Mouse (Mus musculus) hindbrain, postnatal 0 days (tissue): Measurements from ENCODE around the gene 2410004B18Rik. TPM values are rescaled to one million over a fixed set of nuclear protein-coding genes. Genes with fewer than 3 reads are reported as not detected.
A peak's percentile ranks its signal among the peaks of the same experiment; 100 is the strongest.

ENCODE experiments used
- ATAC-seq: fragments of 200-750 bp; cut with Nextera tagmentation; 2 replicates; pipeline ENCODE4 v1.8.0; 2017; ENCODE audit warnings: mild to moderate bottlenecking, moderate TSS enrichment, moderate library complexity
- DNase-seq: peaks from one replicate; pipeline ENCODE4 v3.0.0-alpha.2; 2015; ENCODE audit warnings: low spot score
- H3K27ac ChIP-seq: fragments of 300-500 bp; sonication (generic); 2 replicates; pipeline ENCODE4 v1.5.1; 2014; ENCODE audit warnings: mild to moderate bottlenecking
- H3K27me3 ChIP-seq: fragments of 300-500 bp; sonication (generic); 2 replicates; pipeline ENCODE4 v1.6.1; 2014; ENCODE audit warnings: low read length, mixed read lengths; ENCODE audit not compliant: insufficient read depth
- H3K36me3 ChIP-seq: fragments of 300-500 bp; sonication (generic); 2 replicates; pipeline ENCODE4 v1.6.1; 2014; ENCODE audit warnings: low read length, mixed read lengths; ENCODE audit not compliant: insufficient read depth
- H3K4me1 ChIP-seq: fragments of 300-500 bp; sonication (generic); 2 replicates; pipeline ENCODE4 v1.6.1; 2014; ENCODE audit warnings: antibody characterized with exemption, low read length, mixed read lengths; ENCODE audit not compliant: insufficient read depth
- H3K4me2 ChIP-seq: fragments of 300-500 bp; sonication (generic); 2 replicates; pipeline ENCODE4 v1.6.1; 2014; ENCODE audit warnings: low read depth, mild to moderate bottlenecking, low read length, moderate library complexity, mixed read lengths
- H3K4me3 ChIP-seq: fragments of 300-500 bp; sonication (generic); 2 replicates; pipeline ENCODE4 v1.5.1; 2014; ENCODE audit warnings: low read length
- H3K9ac ChIP-seq: fragments of 300-500 bp; sonication (generic); replicated peaks from 2 replicates; pipeline ENCODE4 v1.6.1; 2014; ENCODE audit warnings: mild to moderate bottlenecking, low read length, moderate library complexity, mixed read lengths
- H3K9me3 ChIP-seq: fragments of 300-500 bp; sonication (generic); 2 replicates; pipeline ENCODE4 v1.6.1; 2016; ENCODE audit warnings: low read length, mixed read lengths
- CTCF ChIP-seq: IDR thresholded peaks from 2 replicates; pipeline ENCODE4 v1.5.1; 2016; ENCODE audit warnings: antibody characterized with exemption, control low read depth, low read depth
- WGBS: fragments of 180-500 bp; shearing (Covaris S2); extraction: QIAGEN DNeasy Blood & Tissue Kit; methylation state at CpG from one replicate; pipeline ENCODE4 v1.1.7; 2014; 5-methylcytosine and 5-hydroxymethylcytosine counted together
- polyA plus RNA-seq: library from polyadenylated mRNA; unstranded; fragments of >200 nt; fragmentation: Nextera tagmentation; extraction: Ambion mirVana; gene quantifications from 2 replicates; pipeline ENCODE4 v1.2.1, GENCODE M21; 2015
- total RNA-seq: library from RNA; depleted of rRNA; stranded (reverse); fragments of >200 nt; gene quantifications from 2 replicates; pipeline ENCODE4 v1.2.3, GENCODE M21; 2014

The 2410004B18Rik gene
- total and polyA plus RNA-seq, 2 experiments from 2014 or later = 30.8 to 69.5 TPM

DNA sequence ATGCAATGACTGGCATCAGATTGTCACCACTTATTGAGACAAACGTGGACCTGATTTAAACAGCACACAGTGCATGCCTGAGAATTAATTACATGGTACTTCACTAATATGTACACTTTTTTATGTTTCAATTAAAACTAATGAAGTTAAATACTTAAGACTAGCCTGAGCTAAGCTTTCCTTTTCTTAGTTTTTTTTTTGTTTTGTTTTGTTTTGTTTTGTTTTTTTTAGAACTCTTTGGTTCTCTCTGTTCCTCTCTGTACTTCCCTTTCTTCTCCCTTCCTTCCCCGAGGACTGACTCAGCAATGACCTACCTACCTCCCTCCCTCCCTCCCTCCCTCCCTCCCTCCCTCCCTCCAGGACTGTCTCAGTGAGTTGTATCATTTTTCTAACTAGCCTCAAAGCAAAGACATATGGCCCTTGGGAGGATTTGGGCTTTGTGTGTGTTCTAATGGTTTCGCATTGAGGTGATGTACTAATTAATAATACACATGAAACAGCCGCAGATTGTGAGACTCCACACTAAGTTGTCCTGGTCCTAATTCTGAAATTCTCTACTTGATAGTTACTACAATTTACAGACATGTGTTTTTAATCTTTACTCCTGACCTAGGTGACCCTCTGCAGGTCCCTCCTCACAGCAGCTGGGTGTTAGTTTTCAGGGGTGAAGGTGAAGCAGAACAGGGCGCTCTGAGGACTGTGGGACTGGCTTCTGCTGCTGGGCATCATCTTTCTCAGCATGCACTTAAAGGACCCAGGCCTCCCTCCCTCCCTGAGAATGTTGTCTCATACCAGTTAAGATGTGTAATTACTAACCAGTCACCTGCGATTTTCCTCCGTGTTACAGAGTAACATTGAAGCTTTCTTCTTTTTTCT lies 8.1 kb upstream of the 2410004B18Rik start:
- 69% methylated on average over 7 of the region's 7 CpGs for WGBS
- H3K4me3 ChIP-seq = no peak overlapping the region
- peaks cover 22% of the 10 kb centered on the region for H3K36me3 ChIP-seq
- H3K4me1 ChIP-seq = 0 out of 2 replicates have a peak, but pooled peaks cover 9% of the 10 kb centered on the region
- no peak overlapping the region for H3K4me2 ChIP-seq
- DNase-seq = no peak
- no peak for TF ChIP-seq CTCF
- H3K27me3 ChIP-seq = no peaks in the 10 kb centered on the region
- ATAC-seq = no peak
- no peaks in the 10 kb centered on the region for H3K9me3 ChIP-seq
- H3K9ac ChIP-seq = no peak overlapping the region
- no peak overlapping the region for H3K27ac ChIP-seq

DNA sequence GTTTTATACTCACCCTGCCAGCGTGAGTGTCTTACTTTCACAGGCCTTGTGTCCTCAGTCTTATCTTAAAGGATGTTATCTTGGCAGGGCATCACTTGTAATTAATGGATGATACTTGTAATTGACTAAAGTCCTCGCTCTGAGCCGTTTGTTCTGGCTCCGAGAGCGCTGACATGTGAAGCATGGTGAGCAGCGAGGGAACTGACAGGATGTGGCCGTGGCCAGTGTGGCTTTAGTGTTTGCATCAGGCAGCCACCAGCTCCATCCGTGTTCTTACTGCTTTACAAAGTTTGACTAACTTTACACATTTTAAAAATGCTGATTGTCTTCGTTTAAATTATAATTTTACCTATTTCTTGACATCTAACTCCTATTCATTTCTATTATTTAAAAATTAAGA lies 4.0 kb upstream of the 2410004B18Rik start:
- peaks cover 22% of the 10 kb centered on the region for H3K36me3 ChIP-seq
- H3K9me3 ChIP-seq = no peaks in the 10 kb centered on the region
- 82% methylated on average over 9 of the region's 9 CpGs for WGBS
- no peak overlapping the region for H3K9ac ChIP-seq
- no peak overlapping the region for H3K4me3 ChIP-seq
- DNase-seq (no peak), ATAC-seq (no peak)
- no peak overlapping the region for H3K27ac ChIP-seq
- H3K27me3 ChIP-seq = no peaks in the 10 kb centered on the region
- H3K4me1 ChIP-seq = peaks cover 3% of the 10 kb centered on the region
- no peak overlapping the region for H3K4me2 ChIP-seq
- no peak for TF ChIP-seq CTCF

DNA sequence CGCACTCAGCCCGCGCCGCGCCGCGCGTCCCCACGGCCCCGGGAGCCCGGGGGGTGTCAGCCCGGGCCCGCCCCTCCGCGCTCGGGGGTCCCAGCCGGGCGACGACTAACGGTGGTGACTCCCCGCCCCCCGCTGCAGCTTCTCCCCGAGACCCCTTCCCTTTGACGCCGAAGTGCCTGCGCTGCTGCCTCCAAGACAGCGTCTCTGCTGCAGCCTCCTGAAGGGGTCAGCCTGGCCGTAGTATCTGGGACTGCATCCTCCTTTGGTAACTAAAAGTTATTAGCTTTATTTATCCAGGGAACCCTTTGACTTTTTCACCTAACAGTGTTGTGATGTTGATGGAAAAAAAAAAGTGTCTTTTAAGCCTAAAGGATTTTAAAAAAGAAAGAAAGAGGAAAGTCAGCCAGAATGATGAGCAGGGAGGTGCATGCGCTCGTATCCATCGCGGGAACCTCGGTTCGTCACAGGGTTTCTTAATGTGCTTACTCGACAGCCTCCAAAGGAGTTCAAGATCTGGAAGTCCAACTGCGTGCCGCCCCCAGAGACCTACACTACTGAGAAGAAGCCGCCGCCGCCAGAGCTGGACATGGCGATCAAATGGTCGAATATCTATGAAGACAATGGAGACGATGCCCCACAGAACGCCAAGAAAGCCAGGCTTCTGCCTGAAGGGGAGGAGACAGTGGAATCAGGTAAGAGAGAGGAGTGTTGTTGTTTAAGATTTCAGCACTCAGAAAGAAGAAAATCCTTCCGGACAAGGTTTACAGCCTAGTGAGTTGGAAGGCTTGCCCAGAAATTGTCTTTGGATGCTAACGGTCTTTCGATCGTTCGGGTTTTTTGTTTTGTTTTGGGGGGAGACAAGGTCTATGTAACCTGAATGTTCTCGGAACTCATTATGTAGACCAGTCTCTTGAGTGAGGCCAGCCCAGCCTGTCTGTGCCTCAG lies 863 bp downstream of the 2410004B18Rik start:
- Histone ChIP-seq H3K4me1 (peaks cover 16% of the 10 kb centered on the region), H3K27ac (peak overlapping the region; percentile 85), H3K4me3 (peak overlapping the region; percentile 99), H3K4me2 (peak overlapping the region; percentile 82), H3K27me3 (no peaks in the 10 kb centered on the region), H3K9ac (peak overlapping the region; percentile 89), H3K9me3 (no peaks in the 10 kb centered on the region), H3K36me3 (0 out of 2 replicates have a peak, but pooled peaks cover 6% of the 10 kb centered on the region)
- WGBS = 20% methylated on average over 49 of the region's 50 CpGs
- ATAC-seq (peak; percentile 33), DNase-seq (peak; percentile 38)
- peak; percentile 39 for TF ChIP-seq CTCF

DNA sequence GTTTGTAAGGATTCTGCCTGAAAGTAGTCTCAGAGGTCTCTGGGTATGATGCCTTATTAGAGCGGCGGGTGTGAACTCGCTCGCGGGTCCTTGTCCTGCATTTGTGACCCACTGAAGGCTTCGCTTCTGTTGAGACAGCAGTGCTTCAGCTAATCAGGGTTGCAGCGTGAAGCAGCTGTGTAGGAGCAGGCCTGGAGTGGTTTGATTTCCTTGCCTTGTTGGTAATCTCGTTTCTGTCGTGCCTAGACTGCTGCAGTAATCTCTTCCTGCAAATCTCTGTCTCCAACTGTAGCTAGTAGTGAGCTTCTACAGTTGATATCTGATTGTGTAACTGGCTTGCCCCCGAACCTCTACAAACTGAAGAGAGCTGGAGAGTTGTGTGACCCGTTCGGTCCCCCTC lies 1.6 kb downstream of the 2410004B18Rik start:
- Histone ChIP-seq H3K27me3 (no peaks in the 10 kb centered on the region), H3K4me1 (peaks cover 16% of the 10 kb centered on the region), H3K36me3 (peaks cover 10% of the 10 kb centered on the region; the same call in 1 of the 2 replicates), H3K4me2 (peak overlapping the region; percentile 82), H3K9me3 (no peaks in the 10 kb centered on the region), H3K4me3 (peak overlapping the region; percentile 99; the same call in 1 of the 2 replicates), H3K27ac (no peak overlapping the region), H3K9ac (no peak overlapping the region)
- DNase-seq (no peak), ATAC-seq (no peak)
- 83% methylated on average over 12 of the region's 12 CpGs for WGBS
- TF ChIP-seq CTCF = no peak

DNA sequence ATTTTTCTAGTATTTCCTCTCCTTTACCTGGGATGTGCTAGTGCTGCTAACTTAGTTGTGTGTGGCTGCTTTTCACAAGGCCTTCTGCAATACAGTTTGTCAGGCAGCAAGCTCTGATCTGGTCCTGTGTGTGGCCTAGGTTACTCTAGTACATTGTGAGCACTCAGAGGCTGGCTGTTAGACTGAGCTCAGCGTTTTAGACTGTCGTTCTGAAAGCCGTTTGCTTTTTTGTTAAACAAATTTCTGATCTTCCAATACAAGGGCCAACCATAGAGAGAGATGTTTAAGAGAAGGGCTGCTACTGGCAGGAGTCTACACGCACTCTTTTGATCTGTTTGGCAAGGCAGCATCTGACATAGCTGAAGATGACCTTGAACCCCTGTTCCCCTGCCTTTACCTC lies 2.2 kb downstream of the 2410004B18Rik start:
- no peaks in the 10 kb centered on the region for H3K9me3 ChIP-seq
- WGBS = 77% methylated on average over 4 of the region's 4 CpGs
- no peak for DNase-seq
- peaks cover 16% of the 10 kb centered on the region; the same call in 1 of the 2 replicates for H3K36me3 ChIP-seq
- peaks cover 16% of the 10 kb centered on the region for H3K4me1 ChIP-seq
- 0 out of 2 replicates have a peak overlapping the region, but pooled peaks have one; percentile 82 for H3K4me2 ChIP-seq
- H3K27ac ChIP-seq = no peak overlapping the region
- TF ChIP-seq CTCF = no peak
- ATAC-seq = no peak
- H3K9ac ChIP-seq = no peak overlapping the region
- no peak overlapping the region for H3K4me3 ChIP-seq
- H3K27me3 ChIP-seq = no peaks in the 10 kb centered on the region

DNA sequence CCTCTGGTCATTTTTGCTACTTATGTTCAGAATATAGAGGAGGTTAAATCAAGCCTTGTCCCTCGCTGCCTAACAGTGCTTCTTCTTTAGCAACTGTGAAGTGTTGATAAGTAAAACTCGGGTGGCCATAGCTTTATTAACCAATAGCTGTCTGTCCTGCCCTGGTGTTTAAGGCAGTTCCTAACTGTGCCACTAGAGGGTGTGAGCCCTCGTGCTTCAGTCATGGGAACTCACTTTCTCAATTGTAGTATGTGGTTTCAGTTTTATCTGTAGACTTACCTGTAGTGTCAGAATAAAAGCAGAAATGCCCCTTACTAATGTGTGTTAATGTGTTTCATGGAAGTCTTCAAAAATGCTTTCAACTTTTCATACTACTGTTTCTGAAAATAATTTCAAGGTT lies 4.2 kb downstream of the 2410004B18Rik start:
- TF ChIP-seq CTCF = peak; percentile 96
- Histone ChIP-seq H3K36me3 (peaks cover 16% of the 10 kb centered on the region; the same call in 1 of the 2 replicates), H3K4me1 (peaks cover 16% of the 10 kb centered on the region), H3K4me2 (no peak overlapping the region), H3K27me3 (no peaks in the 10 kb centered on the region), H3K9me3 (no peaks in the 10 kb centered on the region), H3K27ac (no peak overlapping the region), H3K9ac (no peak overlapping the region), H3K4me3 (no peak overlapping the region)
- WGBS = 14% methylated on average over 3 of the region's 3 CpGs
- ATAC-seq (peak; percentile 24; the same call in 1 of the 2 replicates), DNase-seq (peak; percentile 76)
